Mouse (Mus musculus): ENCODE data around the gene Fads1.

- TF ChIP-seq CTCF (IDR thresholded peaks at IDR 0.05; ENCODE audit: borderline replicate concordance, extremely low read depth, insufficient read depth, insufficient read length) (peak; percentile 89), POLR2A (IDR thresholded peaks at IDR 0.05; ENCODE audit: borderline replicate concordance, extremely low read depth, insufficient read depth, insufficient read length, poor library complexity, severe bottlenecking) (no peak)
These were observed 58.1 kb downstream of the Fads1 start, which contains the start of gene Myrf for GRCm38 (mm10) chr19:10240654-10241305.

Measured in brain, embryonic 14.5 days (tissue).